Mouse (Mus musculus) embryo, embryonic 10 days (tissue): ENCODE results near the gene Tubb1.

Source experiments
- DNase-seq: peaks from one replicate; pipeline ENCODE4 v3.0.0-alpha.2; 2015; ENCODE audit warnings: low spot score

Gene Tubb1

GRCm38 (mm10) chr2:174502831-174503460 lies 52.5 kb downstream of the Tubb1 start:
- DNase-seq: no peak
